Mouse (Mus musculus) midbrain, embryonic 16.5 days (tissue): ENCODE measurements around the gene Dnmt3a. TPM values are rescaled to one million over a fixed set of nuclear protein-coding genes. Genes with fewer than 3 reads are reported as not detected.

Experiments used
- ATAC-seq: fragments of 200-750 bp; cut with Nextera tagmentation; 2 replicates; pipeline ENCODE4 v1.8.0; 2017; ENCODE audit warnings: moderate TSS enrichment
- H3K27ac ChIP-seq: fragments of 300-500 bp; sonication (generic); 2 replicates; pipeline ENCODE4 v1.5.1; 2014; ENCODE audit warnings: mild to moderate bottlenecking, low read length, mixed read lengths
- H3K27me3 ChIP-seq: fragments of 300-500 bp; sonication (generic); 2 replicates; pipeline ENCODE4 v1.6.1; 2014; ENCODE audit warnings: low read depth, low read length, mixed read lengths; ENCODE audit not compliant: control insufficient read depth, insufficient read depth
- H3K36me3 ChIP-seq: fragments of 300-500 bp; sonication (generic); 2 replicates; pipeline ENCODE4 v1.6.1; 2014; ENCODE audit warnings: mild to moderate bottlenecking, low read length, moderate library complexity, mixed read lengths; ENCODE audit not compliant: control insufficient read depth, insufficient read depth
- H3K4me1 ChIP-seq: fragments of 300-500 bp; sonication (generic); 2 replicates; pipeline ENCODE4 v1.6.1; 2014; ENCODE audit warnings: mild to moderate bottlenecking, low read length, mixed read lengths; ENCODE audit not compliant: control insufficient read depth, insufficient read depth
- H3K4me2 ChIP-seq: fragments of 300-500 bp; sonication (generic); 2 replicates; pipeline ENCODE4 v1.6.1; 2014; ENCODE audit warnings: mild to moderate bottlenecking, low read length, mixed read lengths
- H3K4me3 ChIP-seq: fragments of 300-500 bp; sonication (generic); 2 replicates; pipeline ENCODE4 v1.5.1; 2014; ENCODE audit warnings: low read depth, mild to moderate bottlenecking, low read length, moderate library complexity, mixed read lengths
- H3K9ac ChIP-seq: fragments of 300-500 bp; sonication (generic); 2 replicates; pipeline ENCODE4 v1.6.1; 2014; ENCODE audit warnings: low read depth, low read length, mixed read lengths
- H3K9me3 ChIP-seq: fragments of 300-500 bp; sonication (generic); replicated peaks from 2 replicates; pipeline ENCODE4 v1.6.1; 2014; ENCODE audit warnings: mild to moderate bottlenecking, low read length, mixed read lengths; ENCODE audit not compliant: control insufficient read depth, poor library complexity, severe bottlenecking
- WGBS: fragments of 180-500 bp; shearing (Covaris S2); extraction: QIAGEN DNeasy Blood & Tissue Kit; methylation state at CpG from one replicate; pipeline ENCODE4 v1.1.7; 2014; 5-methylcytosine and 5-hydroxymethylcytosine counted together
- polyA plus RNA-seq: library from polyadenylated mRNA; unstranded; fragments of >200 nt; fragmentation: Nextera tagmentation; extraction: Ambion mirVana; gene quantifications from 2 replicates; pipeline ENCODE4 v1.2.1, GENCODE M21; 2015

Dnmt3a gene
- polyA plus RNA-seq, 1 experiment from 2014 or later: 112 TPM

DNA sequence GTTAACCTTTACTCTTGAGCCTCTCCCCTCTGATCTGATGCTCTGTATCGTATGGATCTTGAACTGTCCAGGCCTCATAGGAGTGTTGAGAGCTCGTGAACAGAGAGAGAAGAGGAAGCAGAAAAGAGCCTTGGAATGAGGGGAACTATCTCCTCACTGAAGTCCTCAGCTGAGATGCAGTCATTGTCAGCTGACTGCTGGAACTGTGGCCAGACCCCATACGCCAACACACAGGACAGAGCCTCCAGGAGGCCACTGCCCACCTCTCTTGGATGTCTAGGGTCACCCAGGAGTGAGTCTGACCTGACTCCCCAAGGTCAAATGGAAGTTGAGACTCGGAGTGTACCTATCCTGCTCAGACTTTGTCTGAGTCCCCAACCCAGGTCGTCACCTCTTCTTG is 62.3 kb downstream of the Dnmt3a start:
- Histone ChIP-seq H3K9ac (no peak overlapping the region), H3K4me3 (no peak overlapping the region), H3K4me1 (peaks cover 5% of the 10 kb centered on the region), H3K36me3 (peaks cover 14% of the 10 kb centered on the region), H3K27me3 (no peaks in the 10 kb centered on the region), H3K4me2 (no peak overlapping the region), H3K9me3 (no peaks in the 10 kb centered on the region), H3K27ac (no peak overlapping the region)
- WGBS: 88% methylated on average over 5 of the region's 5 CpGs
- no peak for ATAC-seq

DNA sequence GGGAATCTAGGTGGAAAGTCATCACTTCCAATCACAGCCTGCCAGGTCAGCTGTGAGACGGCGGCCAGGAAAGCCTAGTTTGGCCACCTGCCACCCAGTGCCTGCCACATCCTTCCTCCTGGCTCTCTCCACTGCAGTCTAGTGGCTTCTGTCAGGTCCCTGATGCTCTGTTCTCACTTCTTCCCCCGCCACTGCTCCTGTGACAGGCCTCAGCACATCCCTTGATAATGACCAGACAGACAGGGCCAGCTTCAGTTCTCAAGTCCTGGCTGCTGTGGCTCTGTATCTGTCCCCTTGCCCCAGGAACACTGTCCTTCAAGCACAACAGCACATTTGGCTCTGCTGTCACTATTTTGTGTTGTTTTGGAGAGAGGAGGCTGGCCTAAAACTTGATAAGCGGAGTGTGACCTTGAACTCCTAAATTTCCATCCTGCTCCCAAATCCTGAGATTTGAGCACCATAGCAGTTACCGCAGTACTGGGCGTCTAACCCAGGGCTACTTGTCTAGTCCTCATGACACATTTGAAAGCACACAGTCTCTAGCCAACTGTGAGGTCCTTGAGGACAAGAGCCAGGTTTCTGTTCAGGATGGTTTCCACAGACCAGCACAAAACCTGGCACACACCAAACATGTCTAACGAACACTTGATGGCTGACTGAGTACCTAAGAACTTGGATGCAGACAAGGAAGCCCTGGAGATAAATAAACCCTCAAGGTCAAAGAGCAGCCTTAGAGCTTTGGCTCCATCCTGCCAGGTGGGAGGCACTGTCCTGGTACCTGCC is 63.1 kb downstream of the Dnmt3a start:
- no peak overlapping the region for H3K4me2 ChIP-seq
- no peak overlapping the region for H3K9ac ChIP-seq
- 86% methylated on average over 7 of the region's 7 CpGs for WGBS
- no peaks in the 10 kb centered on the region for H3K9me3 ChIP-seq
- peaks cover 20% of the 10 kb centered on the region for H3K36me3 ChIP-seq
- no peaks in the 10 kb centered on the region for H3K27me3 ChIP-seq
- H3K4me1 ChIP-seq: peaks cover 5% of the 10 kb centered on the region
- H3K4me3 ChIP-seq: no peak overlapping the region
- H3K27ac ChIP-seq: no peak overlapping the region
- no peak for ATAC-seq

DNA sequence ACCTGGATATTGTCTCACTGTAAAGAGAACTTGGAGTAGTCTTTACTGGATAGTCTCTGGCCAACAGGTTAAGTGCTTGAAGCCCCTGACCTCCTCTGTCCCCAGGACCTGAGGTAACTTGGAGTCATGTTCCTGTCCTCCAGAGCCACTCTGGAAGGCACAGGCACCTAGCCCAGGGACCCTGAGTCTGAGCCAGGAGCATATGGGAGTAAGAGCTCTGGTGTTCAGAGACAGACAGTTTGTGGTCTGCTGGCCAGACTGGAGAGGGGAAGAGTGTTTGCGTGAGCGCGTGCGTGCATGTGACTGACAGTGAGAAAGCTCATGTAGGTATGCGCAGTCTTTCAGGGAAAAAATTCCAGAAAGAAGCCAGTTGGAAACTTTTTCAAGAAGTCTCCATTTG is 64.2 kb downstream of the Dnmt3a start:
- Histone ChIP-seq H3K9me3 (no peaks in the 10 kb centered on the region), H3K4me2 (no peak overlapping the region), H3K9ac (no peak overlapping the region), H3K27me3 (no peaks in the 10 kb centered on the region), H3K4me1 (peaks cover 5% of the 10 kb centered on the region), H3K4me3 (no peak overlapping the region), H3K36me3 (peaks cover 27% of the 10 kb centered on the region), H3K27ac (no peak overlapping the region)
- no peak for ATAC-seq
- 94% methylated on average over 5 of the region's 5 CpGs for WGBS

DNA sequence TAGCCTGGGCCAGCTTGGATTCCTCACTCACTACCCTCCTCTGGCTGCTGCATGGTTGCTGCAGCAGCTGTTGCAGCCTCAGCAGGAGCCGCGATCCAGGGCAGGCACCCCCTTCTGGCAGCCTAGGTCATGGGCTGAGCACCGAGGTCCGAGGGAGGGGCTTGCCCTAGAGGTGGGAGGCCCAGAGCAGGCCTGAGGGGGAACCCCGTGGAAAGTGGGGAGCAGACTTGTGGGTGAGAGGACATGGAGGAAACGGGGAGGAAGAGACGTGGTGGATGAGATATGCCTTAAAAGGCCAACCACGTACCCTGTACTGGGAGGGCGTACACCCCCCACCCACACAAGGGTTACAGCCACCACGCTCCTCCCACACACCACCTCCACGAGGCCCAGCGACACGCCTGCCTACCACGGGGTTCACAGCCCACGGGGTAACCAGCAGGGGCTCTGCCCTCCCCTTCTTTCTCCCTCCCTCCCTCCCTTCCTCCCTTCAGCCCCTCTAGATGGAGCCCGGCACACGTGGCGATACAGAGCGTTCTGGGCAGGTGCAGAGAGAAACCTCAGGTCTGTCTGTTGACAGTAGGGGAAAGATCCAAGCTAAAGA is 65.2 kb downstream of the Dnmt3a start:
- no peak overlapping the region for H3K4me3 ChIP-seq
- no peaks in the 10 kb centered on the region for H3K9me3 ChIP-seq
- peak overlapping the region; percentile 62 for H3K27ac ChIP-seq
- no peaks in the 10 kb centered on the region for H3K27me3 ChIP-seq
- peak overlapping the region; percentile 22 for H3K9ac ChIP-seq
- peaks cover 5% of the 10 kb centered on the region for H3K4me1 ChIP-seq
- H3K4me2 ChIP-seq: peak overlapping the region; percentile 3; the same call in 1 of the 2 replicates
- WGBS: 9% methylated on average over 19 of the region's 19 CpGs
- ATAC-seq: peak; percentile 64
- H3K36me3 ChIP-seq: peaks cover 26% of the 10 kb centered on the region

DNA sequence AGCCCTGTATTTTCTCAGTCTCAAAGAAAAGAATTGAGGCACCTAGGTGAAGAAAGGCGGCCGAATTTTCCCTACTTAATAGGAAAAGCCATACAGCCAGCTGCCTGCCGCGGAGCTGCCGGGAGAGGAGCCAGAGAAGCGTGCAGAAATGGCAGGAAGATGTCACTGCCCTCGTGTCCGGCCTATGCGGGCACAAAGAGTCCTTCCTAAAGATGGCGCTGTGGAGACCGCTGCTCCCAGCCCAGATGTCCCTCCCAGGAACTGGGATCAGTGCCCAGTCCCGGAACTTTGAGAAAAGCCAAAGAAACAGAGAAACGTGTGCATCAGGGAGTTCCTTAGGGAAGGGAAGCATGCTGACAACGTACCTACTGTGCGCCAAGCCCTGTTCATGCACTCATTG is 65.8 kb downstream of the Dnmt3a start:
- peak overlapping the region; percentile 62 for H3K27ac ChIP-seq
- 0 out of 2 replicates have a peak overlapping the region, but pooled peaks have one; percentile 3 for H3K9ac ChIP-seq
- H3K4me2 ChIP-seq: no peak overlapping the region
- H3K9me3 ChIP-seq: no peaks in the 10 kb centered on the region
- peak; percentile 33; the same call in 1 of the 2 replicates for ATAC-seq
- no peak overlapping the region for H3K4me3 ChIP-seq
- 23% methylated on average over 15 of the region's 15 CpGs for WGBS
- peaks cover 5% of the 10 kb centered on the region for H3K4me1 ChIP-seq
- no peaks in the 10 kb centered on the region for H3K27me3 ChIP-seq
- H3K36me3 ChIP-seq: peaks cover 24% of the 10 kb centered on the region

DNA sequence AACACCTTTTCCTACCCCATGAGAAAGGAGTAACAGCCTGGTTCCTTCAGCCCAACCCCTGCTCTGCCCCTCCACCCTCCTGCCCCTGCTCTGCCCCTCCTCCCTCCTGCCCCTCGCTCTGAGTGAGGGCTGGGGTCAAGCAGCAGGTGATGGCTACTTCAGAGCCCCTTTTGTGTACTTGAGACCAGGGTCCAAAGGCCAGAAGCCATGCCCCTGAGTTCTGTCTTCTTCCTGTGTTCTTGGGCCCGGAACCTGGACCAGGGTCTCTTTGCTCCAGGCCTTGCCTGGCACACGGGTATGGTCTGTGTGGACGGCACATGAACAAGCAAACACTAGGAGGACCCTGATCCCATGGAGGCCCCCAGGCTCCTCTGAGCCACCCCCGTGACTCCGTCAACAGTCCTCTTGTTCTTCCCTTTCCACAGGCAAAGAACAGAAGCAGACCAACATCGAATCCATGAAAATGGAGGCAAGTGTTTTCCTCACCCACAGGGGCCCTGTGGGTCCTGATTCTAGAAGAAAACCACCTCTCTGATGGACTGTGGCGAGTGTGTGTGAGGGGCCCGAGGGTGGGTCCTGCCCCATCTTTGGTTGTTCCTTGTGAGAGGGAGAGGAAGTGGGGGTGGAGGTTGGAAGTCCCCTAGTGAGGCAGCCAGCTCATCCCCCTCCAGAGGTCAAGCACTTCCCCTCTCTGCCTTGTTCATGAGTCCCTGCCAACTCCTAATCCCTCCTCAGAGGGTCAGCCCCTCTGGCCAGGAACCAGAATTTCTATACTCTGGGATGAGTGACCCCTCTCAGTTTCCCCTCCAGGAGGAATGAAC is 66.8 kb downstream of the Dnmt3a start:
- no peaks in the 10 kb centered on the region for H3K9me3 ChIP-seq

DNA sequence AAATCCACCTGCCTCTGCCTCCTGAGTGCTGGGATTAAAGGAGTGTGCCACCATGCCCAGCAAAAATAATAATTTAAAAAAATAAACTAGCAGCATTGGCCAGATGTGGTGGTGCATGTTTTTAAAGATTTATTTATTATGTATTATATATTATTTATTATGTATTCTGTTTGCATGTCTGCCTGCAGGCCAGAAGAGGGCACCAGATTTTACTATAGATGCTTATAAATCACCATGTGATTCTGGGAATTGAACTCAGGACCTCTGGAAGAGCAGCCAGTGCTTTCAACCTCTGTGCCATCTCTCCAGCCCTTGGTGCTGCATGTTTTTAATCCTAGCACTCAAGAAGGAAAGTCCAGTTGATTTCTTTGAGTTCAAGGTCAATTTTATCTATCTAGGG is 69.7 kb downstream of the Dnmt3a start:
- H3K27ac ChIP-seq: no peak overlapping the region
- H3K9ac ChIP-seq: no peak overlapping the region
- H3K4me1 ChIP-seq: peaks cover 5% of the 10 kb centered on the region
- no peak overlapping the region for H3K4me2 ChIP-seq
- H3K9me3 ChIP-seq: no peaks in the 10 kb centered on the region
- no peak overlapping the region for H3K4me3 ChIP-seq
- peaks cover 19% of the 10 kb centered on the region for H3K36me3 ChIP-seq
- no peak for ATAC-seq
- no peaks in the 10 kb centered on the region for H3K27me3 ChIP-seq

More for the DNA sequence above, 66.8 kb downstream of the Dnmt3a start:
- no peak overlapping the region for H3K4me3 ChIP-seq
- ATAC-seq: no peak
- WGBS: 76% methylated on average over 9 of the region's 9 CpGs
- H3K27me3 ChIP-seq: no peaks in the 10 kb centered on the region
- H3K4me1 ChIP-seq: peaks cover 5% of the 10 kb centered on the region
- 0 out of 2 replicates have a peak overlapping the region, but pooled peaks have one; percentile 3 for H3K9ac ChIP-seq
- no peak overlapping the region for H3K27ac ChIP-seq
- H3K36me3 ChIP-seq: peaks cover 24% of the 10 kb centered on the region
- no peak overlapping the region for H3K4me2 ChIP-seq

DNA sequence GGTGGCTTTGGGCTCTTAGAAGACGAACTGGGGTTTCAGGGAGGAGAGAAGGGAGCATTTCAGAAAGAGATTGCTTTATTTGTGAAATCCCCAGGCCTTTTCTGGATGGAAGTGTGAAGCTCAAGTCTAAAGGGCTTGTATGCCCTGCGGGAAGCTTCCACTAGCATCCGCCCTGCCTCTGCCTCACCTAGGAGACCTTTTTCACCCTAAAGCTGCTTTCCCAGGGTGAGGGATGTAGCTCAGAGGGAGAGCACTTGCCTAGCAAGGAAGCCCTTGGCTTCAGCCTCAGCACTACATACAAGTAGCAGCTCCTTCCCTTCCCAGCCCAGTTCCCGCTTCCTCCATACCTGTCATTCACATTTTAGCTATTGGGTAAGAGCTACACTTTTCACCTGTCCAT is 71.6 kb downstream of the Dnmt3a start:
- H3K4me1 ChIP-seq: no peaks in the 10 kb centered on the region
- no peak for ATAC-seq
- no peaks in the 10 kb centered on the region for H3K9me3 ChIP-seq
- 82% methylated on average over 4 of the region's 4 CpGs for WGBS
- no peak overlapping the region for H3K4me3 ChIP-seq
- no peak overlapping the region for H3K9ac ChIP-seq
- no peak overlapping the region for H3K4me2 ChIP-seq
- H3K36me3 ChIP-seq: peaks cover 19% of the 10 kb centered on the region
- H3K27ac ChIP-seq: no peak overlapping the region
- H3K27me3 ChIP-seq: no peaks in the 10 kb centered on the region
